Comparison of ENCODE assay signal across 21 mouse cellular contexts in the genomic region with DNA sequence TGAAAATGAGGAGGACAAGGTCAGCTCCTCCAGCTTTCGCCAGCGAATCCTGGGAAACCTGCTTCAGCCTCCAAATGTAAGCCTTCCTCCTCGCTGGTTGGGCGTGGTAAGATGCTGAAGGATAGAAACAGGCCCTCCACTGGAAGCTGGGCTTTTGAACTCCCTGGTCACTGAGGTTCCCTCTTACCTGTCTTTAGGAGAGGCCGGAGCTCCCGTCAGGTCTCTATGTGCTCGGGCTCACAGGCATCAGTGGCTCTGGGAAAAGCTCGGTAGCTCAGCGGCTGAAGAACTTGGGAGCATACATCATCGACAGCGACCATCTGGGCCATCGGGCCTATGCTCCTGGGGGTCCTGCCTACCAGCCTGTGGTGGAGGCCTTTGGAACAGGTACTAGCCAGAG. TPM values are rescaled to one million over a fixed set of nuclear protein-coding genes. Genes with fewer than 3 reads are reported as not detected.
DNase-seq lines count a peak whose midpoint lies in the region; ATAC-seq and TF ChIP-seq lines count a peak whose summit lies in the region.
"Had no signal": no experiment of that assay in that cellular context is flagged by ENCODE, and none has a peak within 500 bp of the region (broad histone marks: within the 10 kb centered on the region; RNA-seq: fewer than 3 reads in every experiment).

No protein-coding gene starts in this region.

- TF ChIP-seq CTCF in midbrain, postnatal 0 days (IDR thresholded peaks at IDR 0.05): no peak

- DNase-seq in cerebellum, adult 8-10 months: peak; percentile 23
- no peak for DNase-seq in cerebellum, postnatal 36 days
- DNase-seq in heart, postnatal 36 days: no peak
- no peak for DNase-seq in midbrain, postnatal 0 days (ENCODE audit: low spot score)
- no peak for DNase-seq in spleen, postnatal 4 days (ENCODE audit: low spot score in 2 of 2)
- DNase-seq: adrenal gland, postnatal 10 days; cerebellum, adult 11 months; gastrocnemius, postnatal 10 days; heart, adult 2 months; heart, postnatal 4 days had no signal

- H3K9me3 ChIP-seq in heart, embryonic 12.5 days (replicated peaks): no peaks in the 10 kb centered on the region
- no peaks in the 10 kb centered on the region for H3K9me3 ChIP-seq in midbrain, embryonic 13.5 days
- no peaks in the 10 kb centered on the region for H3K9me3 ChIP-seq in midbrain, postnatal 0 days (ENCODE audit: low read length)
- H3K9me3 ChIP-seq: embryonic facial prominence, embryonic 15.5 days; hindbrain, embryonic 12.5 days had no signal

- peak overlapping the region; percentile 13; the same call in 1 of the 2 replicates for H3K9ac ChIP-seq in heart, embryonic 12.5 days
- H3K9ac ChIP-seq in midbrain, embryonic 13.5 days (replicated peaks): 0 out of 2 replicates have a peak overlapping the region, but pooled peaks have one; percentile 11
- H3K9ac ChIP-seq in midbrain, postnatal 0 days (replicated peaks; ENCODE audit: low read length, poor library complexity, severe bottlenecking): no peak overlapping the region

- 91% methylated on average over 12 of the region's 12 CpGs for WGBS in heart, embryonic 12.5 days
- 95% methylated on average over 12 of the region's 12 CpGs for WGBS in midbrain, embryonic 13.5 days
- WGBS in midbrain, postnatal 0 days: 96% methylated on average over 12 of the region's 12 CpGs

- no peak for ATAC-seq in heart, embryonic 12.5 days (ENCODE audit: insufficient number of reproducible peaks, low FRiP score)
- no peak for ATAC-seq in midbrain, embryonic 13.5 days
- ATAC-seq in midbrain, postnatal 0 days (ENCODE audit: low FRiP score): no peak
- ATAC-seq: forebrain, embryonic 16.5 days; hindbrain, embryonic 16.5 days; inflammation-experienced regulatory T-cells, adult 6 months had no signal

- no peak overlapping the region for H3K4me2 ChIP-seq in heart, embryonic 12.5 days
- H3K4me2 ChIP-seq in midbrain, embryonic 13.5 days (replicated peaks): no peak overlapping the region
- no peak overlapping the region for H3K4me2 ChIP-seq in midbrain, postnatal 0 days (ENCODE audit: low read depth, low read length, poor library complexity, severe bottlenecking)
- H3K4me2 ChIP-seq: embryonic facial prominence, embryonic 15.5 days; heart, embryonic 11.5 days; hindbrain, embryonic 12.5 days had no signal

- no peak overlapping the region for H3K4me3 ChIP-seq in heart, embryonic 12.5 days
- H3K4me3 ChIP-seq in midbrain, embryonic 13.5 days (replicated peaks): no peak overlapping the region
- H3K4me3 ChIP-seq in midbrain, postnatal 0 days (ENCODE audit: low read depth, low read length): no peak overlapping the region
- H3K4me3 ChIP-seq: embryonic facial prominence, embryonic 15.5 days; erythroblast, embryonic 14.5 days; heart, adult 2 months; hindbrain, embryonic 12.5 days had no signal

- no peak overlapping the region for H3K27ac ChIP-seq in heart, embryonic 12.5 days (ENCODE audit: poor library complexity, severe bottlenecking)
- no peak overlapping the region for H3K27ac ChIP-seq in midbrain, embryonic 13.5 days
- H3K27ac ChIP-seq in midbrain, postnatal 0 days (ENCODE audit: low read depth, low read length): no peak overlapping the region
- H3K27ac ChIP-seq: embryonic facial prominence, embryonic 15.5 days; heart, adult 2 months; hindbrain, embryonic 12.5 days had no signal

- peaks cover 30% of the 10 kb centered on the region for H3K36me3 ChIP-seq in heart, embryonic 12.5 days
- H3K36me3 ChIP-seq in midbrain, embryonic 13.5 days: peaks cover 19% of the 10 kb centered on the region
- H3K36me3 ChIP-seq in midbrain, postnatal 0 days (ENCODE audit: insufficient read depth, low read length): peaks cover 19% of the 10 kb centered on the region

- peaks cover 45% of the 10 kb centered on the region for H3K4me1 ChIP-seq in heart, embryonic 12.5 days (replicated peaks)
- peaks cover 51% of the 10 kb centered on the region for H3K4me1 ChIP-seq in midbrain, embryonic 13.5 days (replicated peaks)
- H3K4me1 ChIP-seq in midbrain, postnatal 0 days (ENCODE audit: insufficient read depth, low read length): peaks cover 20% of the 10 kb centered on the region

- peaks cover 15% of the 10 kb centered on the region for H3K27me3 ChIP-seq in heart, embryonic 12.5 days (replicated peaks)
- H3K27me3 ChIP-seq in midbrain, embryonic 13.5 days: peaks cover 17% of the 10 kb centered on the region
- peaks cover 7% of the 10 kb centered on the region; the same call in 1 of the 2 replicates for H3K27me3 ChIP-seq in midbrain, postnatal 0 days (ENCODE audit: insufficient read depth, low read length)

- intact Hi-C loops in heart, postnatal 36 days (cut with DNase I): no loop called here

RNA-seq across cellular contexts. Expression of a gene that starts 2.3 kb away (rescaled TPM):
- polyA plus RNA-seq in heart, embryonic 12.5 days (2016; fragmentation: Nextera tagmentation; extraction: Ambion mirVana): 36.2 and 37.3 TPM in 2 replicates
- 10 to 100 TPM; 18.8 to 23.1 TPM for total RNA-seq in heart, postnatal 36 days (2021)
- polyA plus RNA-seq in midbrain, embryonic 13.5 days (2015; fragmentation: Nextera tagmentation; extraction: Ambion mirVana): 85.9 and 90.9 TPM in 2 replicates
- total RNA-seq in midbrain, postnatal 0 days (2014; rRNA removed): 60.7 and 61.3 TPM in 2 replicates
- 64.1 and 67.8 TPM in 2 replicates for polyA plus RNA-seq in midbrain, postnatal 0 days (2015; fragmentation: Nextera tagmentation; extraction: Ambion mirVana)

RNA-seq across cellular contexts. Expression of a gene that starts 2.4 kb away (rescaled TPM):
- 27.2 and 30.4 TPM in 2 replicates for polyA plus RNA-seq in heart, embryonic 12.5 days (2016; fragmentation: Nextera tagmentation; extraction: Ambion mirVana)
- 10 to 100 TPM; 17.2 to 18.8 TPM for total RNA-seq in heart, postnatal 36 days (2021)
- 47.1 and 52.8 TPM in 2 replicates for polyA plus RNA-seq in midbrain, embryonic 13.5 days (2015; fragmentation: Nextera tagmentation; extraction: Ambion mirVana)
- total RNA-seq in midbrain, postnatal 0 days (2014; rRNA removed): 41.8 and 48.7 TPM in 2 replicates
- 31.5 and 34.1 TPM in 2 replicates for polyA plus RNA-seq in midbrain, postnatal 0 days (2015; fragmentation: Nextera tagmentation; extraction: Ambion mirVana)

RNA-seq across cellular contexts. Expression of a gene that starts 6.6 kb away (rescaled TPM):
- not detected in 2 replicates for polyA plus RNA-seq in heart, embryonic 12.5 days (2016; fragmentation: Nextera tagmentation; extraction: Ambion mirVana)
- under 1 TPM; 0.46 to 0.58 TPM for total RNA-seq in heart, postnatal 36 days (2021)
- 0.24 TPM in 1 of 2 replicates, not detected in the other for polyA plus RNA-seq in midbrain, embryonic 13.5 days (2015; fragmentation: Nextera tagmentation; extraction: Ambion mirVana)
- total RNA-seq in midbrain, postnatal 0 days (2014; rRNA removed): 0.27 TPM in 1 of 2 replicates, not detected in the other
- polyA plus RNA-seq in midbrain, postnatal 0 days (2015; fragmentation: Nextera tagmentation; extraction: Ambion mirVana): not detected in 2 replicates
- total RNA-seq: heart, postnatal 4 days; MEL had no signal
- polyA plus RNA-seq: C2C12 had no signal

RNA-seq across cellular contexts. Expression of a gene that starts 10.4 kb away (rescaled TPM):
- 20.8 and 21.3 TPM in 2 replicates for polyA plus RNA-seq in heart, embryonic 12.5 days (2016; fragmentation: Nextera tagmentation; extraction: Ambion mirVana)
- total RNA-seq in heart, postnatal 36 days (2021): 1 to 10 TPM; 1.9 to 4.1 TPM
- polyA plus RNA-seq in midbrain, embryonic 13.5 days (2015; fragmentation: Nextera tagmentation; extraction: Ambion mirVana): 27.9 and 30.8 TPM in 2 replicates
- 5.3 and 6.9 TPM in 2 replicates for total RNA-seq in midbrain, postnatal 0 days (2014; rRNA removed)
- 8.9 and 10.3 TPM in 2 replicates for polyA plus RNA-seq in midbrain, postnatal 0 days (2015; fragmentation: Nextera tagmentation; extraction: Ambion mirVana)

RNA-seq across cellular contexts. Expression of a gene that starts 15.0 kb away (rescaled TPM):
- 17.5 and 18.1 TPM in 2 replicates for polyA plus RNA-seq in heart, embryonic 12.5 days (2016; fragmentation: Nextera tagmentation; extraction: Ambion mirVana)
- 10 to 100 TPM in 1 of 2 experiments, 1 to 10 TPM in 1; 9.1 to 10.1 TPM for total RNA-seq in heart, postnatal 36 days (2021)
- polyA plus RNA-seq in midbrain, embryonic 13.5 days (2015; fragmentation: Nextera tagmentation; extraction: Ambion mirVana): 9.7 and 9.9 TPM in 2 replicates
- 20.9 and 22.2 TPM in 2 replicates for total RNA-seq in midbrain, postnatal 0 days (2014; rRNA removed)
- polyA plus RNA-seq in midbrain, postnatal 0 days (2015; fragmentation: Nextera tagmentation; extraction: Ambion mirVana): 16.0 and 16.6 TPM in 2 replicates
